8 mouse cellular contexts compared by ENCODE assay signal in genomic region chr17:12791420-12791819, GRCm38 (mm10). TPM values are rescaled to one million over a fixed set of nuclear protein-coding genes. Genes with fewer than 3 reads are reported as not detected.
DNase-seq lines count a peak whose midpoint lies in the region; ATAC-seq and TF ChIP-seq lines count a peak whose summit lies in the region.

No protein-coding gene starts in this region.

- no peak overlapping the region for H3K9ac ChIP-seq in forebrain, embryonic 12.5 days
- H3K9ac ChIP-seq in forebrain, embryonic 11.5 days (ENCODE audit: low read length) = no peak overlapping the region
- H3K9ac ChIP-seq in forebrain, embryonic 15.5 days (replicated peaks) = no peak overlapping the region
- H3K9ac ChIP-seq in hindbrain, embryonic 15.5 days = no peak overlapping the region
- no peak overlapping the region for H3K9ac ChIP-seq in liver, postnatal 0 days (replicated peaks)

- no peak overlapping the region for H3K4me2 ChIP-seq in forebrain, embryonic 12.5 days
- no peak overlapping the region for H3K4me2 ChIP-seq in forebrain, embryonic 11.5 days (ENCODE audit: low read depth, low read length, severe bottlenecking)
- no peak overlapping the region for H3K4me2 ChIP-seq in forebrain, embryonic 15.5 days (replicated peaks)
- no peak overlapping the region for H3K4me2 ChIP-seq in hindbrain, embryonic 15.5 days
- no peak overlapping the region for H3K4me2 ChIP-seq in liver, postnatal 0 days (ENCODE audit: low read depth, low read length)

- H3K27me3 ChIP-seq in forebrain, embryonic 12.5 days = no peaks in the 10 kb centered on the region
- H3K27me3 ChIP-seq in forebrain, embryonic 11.5 days (ENCODE audit: control insufficient read depth, insufficient read depth, low read length) = no peaks in the 10 kb centered on the region
- H3K27me3 ChIP-seq in forebrain, embryonic 15.5 days = no peaks in the 10 kb centered on the region
- H3K27me3 ChIP-seq in hindbrain, embryonic 15.5 days = no peaks in the 10 kb centered on the region
- H3K27me3 ChIP-seq in liver, postnatal 0 days (ENCODE audit: insufficient read depth, low read length) = no peaks in the 10 kb centered on the region

- ATAC-seq in forebrain, embryonic 12.5 days (ENCODE audit: low FRiP score) = no peak
- no peak for ATAC-seq in forebrain, embryonic 11.5 days (replicated peaks; ENCODE audit: low FRiP score)
- ATAC-seq in forebrain, embryonic 15.5 days (replicated peaks) = no peak; the same call in 1 of the 2 replicates
- ATAC-seq in hindbrain, embryonic 15.5 days (ENCODE audit: low FRiP score, low read depth) = no peak
- no peak for ATAC-seq in liver, postnatal 0 days

- H3K4me3 ChIP-seq in forebrain, embryonic 12.5 days (replicated peaks) = no peak overlapping the region
- no peak overlapping the region for H3K4me3 ChIP-seq in forebrain, embryonic 11.5 days (ENCODE audit: low read depth, low read length)
- H3K4me3 ChIP-seq in forebrain, embryonic 15.5 days = no peak overlapping the region
- no peak overlapping the region for H3K4me3 ChIP-seq in hindbrain, embryonic 15.5 days
- H3K4me3 ChIP-seq in liver, postnatal 0 days (ENCODE audit: low read depth, low read length) = no peak overlapping the region

- TF ChIP-seq EP300 in liver, postnatal 0 days (IDR thresholded peaks at IDR 0.05; ENCODE audit: low read depth) = no peak

- H3K4me1 ChIP-seq in forebrain, embryonic 12.5 days = peaks cover 20% of the 10 kb centered on the region
- H3K4me1 ChIP-seq in forebrain, embryonic 11.5 days (replicated peaks; ENCODE audit: control insufficient read depth, insufficient read depth, low read length) = no peaks in the 10 kb centered on the region; the same call in 1 of the 2 replicates
- peaks cover 27% of the 10 kb centered on the region for H3K4me1 ChIP-seq in forebrain, embryonic 15.5 days
- peaks cover 34% of the 10 kb centered on the region for H3K4me1 ChIP-seq in hindbrain, embryonic 15.5 days (replicated peaks)
- H3K4me1 ChIP-seq in liver, postnatal 0 days (ENCODE audit: insufficient read depth) = peaks cover 50% of the 10 kb centered on the region

- peak overlapping the region; percentile 54; the same call in 1 of the 2 replicates for H3K27ac ChIP-seq in forebrain, embryonic 12.5 days
- no peak overlapping the region for H3K27ac ChIP-seq in forebrain, embryonic 11.5 days (ENCODE audit: low read depth, low read length)
- peak overlapping the region; percentile 36; the same call in 1 of the 2 replicates for H3K27ac ChIP-seq in forebrain, embryonic 15.5 days (replicated peaks)
- H3K27ac ChIP-seq in hindbrain, embryonic 15.5 days (replicated peaks) = peak overlapping the region; percentile 70
- H3K27ac ChIP-seq in liver, postnatal 0 days (ENCODE audit: low read depth) = peak overlapping the region; percentile 79

- WGBS in forebrain, embryonic 12.5 days = 62% methylated on average over 4 of the region's 4 CpGs
- WGBS in forebrain, embryonic 11.5 days = 45% methylated on average over 4 of the region's 4 CpGs
- WGBS in forebrain, embryonic 15.5 days = 42% methylated on average over 4 of the region's 4 CpGs
- 72% methylated on average over 4 of the region's 4 CpGs for WGBS in hindbrain, embryonic 15.5 days
- 50% methylated on average over 4 of the region's 4 CpGs for WGBS in liver, postnatal 0 days (ENCODE audit: insufficient replicate concordance)

- no peak for TF ChIP-seq CTCF in liver, postnatal 0 days (IDR thresholded peaks at IDR 0.05; ENCODE audit: low read depth)

- H3K36me3 ChIP-seq in forebrain, embryonic 12.5 days (replicated peaks) = no peaks in the 10 kb centered on the region
- no peaks in the 10 kb centered on the region for H3K36me3 ChIP-seq in forebrain, embryonic 11.5 days (ENCODE audit: control insufficient read depth, insufficient read depth, low read length)
- H3K36me3 ChIP-seq in forebrain, embryonic 15.5 days = no peaks in the 10 kb centered on the region
- no peaks in the 10 kb centered on the region for H3K36me3 ChIP-seq in hindbrain, embryonic 15.5 days
- H3K36me3 ChIP-seq in liver, postnatal 0 days (replicated peaks; ENCODE audit: insufficient read depth, low read length) = no peaks in the 10 kb centered on the region

- no peak for DNase-seq in forebrain, embryonic 11.5 days (ENCODE audit: low spot score)
- DNase-seq in liver, postnatal 0 days = no peak
- DNase-seq in right cerebral cortex, postnatal 4 days = no peak
- no peak for DNase-seq in left cerebral cortex, adult 11 months (ENCODE audit: low spot score)
- DNase-seq in testis, postnatal 10 days (ENCODE audit: low spot score) = no peak

- H3K9me3 ChIP-seq in forebrain, embryonic 12.5 days = no peaks in the 10 kb centered on the region
- H3K9me3 ChIP-seq in forebrain, embryonic 11.5 days (ENCODE audit: control insufficient read depth, low read length) = no peaks in the 10 kb centered on the region
- H3K9me3 ChIP-seq in forebrain, embryonic 15.5 days = no peaks in the 10 kb centered on the region
- no peaks in the 10 kb centered on the region for H3K9me3 ChIP-seq in hindbrain, embryonic 15.5 days
- H3K9me3 ChIP-seq in liver, postnatal 0 days (ENCODE audit: low read length) = no peaks in the 10 kb centered on the region

RNA-seq across cellular contexts. Expression of gene Igf2r, which starts 22.0 kb away (rescaled TPM):
- polyA plus RNA-seq in forebrain, embryonic 12.5 days (2016; fragmentation: Nextera tagmentation; extraction: Ambion mirVana) = 22.7 TPM in 2 replicates
- polyA plus RNA-seq in forebrain, embryonic 11.5 days (2014; fragmentation: Nextera tagmentation; extraction: Ambion mirVana) = 21.0 and 21.7 TPM in 2 replicates
- polyA plus RNA-seq in forebrain, embryonic 15.5 days (2015; fragmentation: Nextera tagmentation; extraction: Ambion mirVana) = 10.8 and 11.0 TPM in 2 replicates
- polyA plus RNA-seq in hindbrain, embryonic 15.5 days (2015; fragmentation: Nextera tagmentation; extraction: Ambion mirVana) = 9.1 and 10.2 TPM in 2 replicates
- 4.5 and 6.5 TPM in 2 replicates for polyA plus RNA-seq in liver, postnatal 0 days (2015; fragmentation: Nextera tagmentation; extraction: Ambion mirVana)
